Mouse (Mus musculus) intestine, embryonic 14.5 days (tissue): ENCODE measurements around the gene Soga1. TPM values are rescaled to one million over a fixed set of nuclear protein-coding genes. Genes with fewer than 3 reads are reported as not detected.

Experiments used
- ATAC-seq: fragments of 200-750 bp; cut with Nextera tagmentation; replicated peaks from 2 replicates; pipeline ENCODE4 v1.8.0; 2017; ENCODE audit warnings: low read depth, moderate number of reproducible peaks, moderate TSS enrichment, moderate library complexity; ENCODE audit not compliant: low FRiP score, low TSS enrichment
- DNase-seq: peaks from one replicate; pipeline ENCODE4 v3.0.0-alpha.2; 2018; ENCODE audit warnings: low spot score
- H3K27ac ChIP-seq: fragments of 300-500 bp; sonication (generic); 2 replicates; pipeline ENCODE4 v1.5.1; 2014; ENCODE audit warnings: low read depth, mild to moderate bottlenecking, control low read depth
- H3K27me3 ChIP-seq: fragments of 300-500 bp; sonication (generic); replicated peaks from 2 replicates; pipeline ENCODE4 v1.6.1; 2014; ENCODE audit warnings: low read length, control low read depth; ENCODE audit not compliant: control insufficient read depth, insufficient read depth
- H3K36me3 ChIP-seq: fragments of 300-500 bp; sonication (generic); 2 replicates; pipeline ENCODE4 v1.6.1; 2014; ENCODE audit warnings: low read length, control low read depth; ENCODE audit not compliant: control insufficient read depth, insufficient read depth
- H3K4me1 ChIP-seq: fragments of 300-500 bp; sonication (generic); replicated peaks from 2 replicates; pipeline ENCODE4 v1.6.1; 2014; ENCODE audit warnings: low read length, control low read depth, mixed read lengths; ENCODE audit not compliant: control insufficient read depth, insufficient read depth
- H3K4me2 ChIP-seq: fragments of 300-500 bp; sonication (generic); 2 replicates; pipeline ENCODE4 v1.6.1; 2014; ENCODE audit warnings: low read length
- H3K4me3 ChIP-seq: fragments of 300-500 bp; sonication (generic); 2 replicates; pipeline ENCODE4 v1.5.1; 2014; ENCODE audit warnings: low read depth, low read length, control low read depth, mixed read lengths
- H3K9ac ChIP-seq: fragments of 300-500 bp; sonication (generic); 2 replicates; pipeline ENCODE4 v1.6.1; 2014; ENCODE audit warnings: mild to moderate bottlenecking, low read length
- H3K9me3 ChIP-seq: fragments of 300-500 bp; sonication (generic); 2 replicates; pipeline ENCODE4 v1.6.1; 2016; ENCODE audit warnings: low read length, control low read depth; ENCODE audit not compliant: control insufficient read depth
- WGBS: fragments of 180-500 bp; shearing (Covaris S2); extraction: QIAGEN DNeasy Blood & Tissue Kit; methylation state at CpG from one replicate; pipeline ENCODE4 v1.1.7; 2014; 5-methylcytosine and 5-hydroxymethylcytosine counted together
- polyA plus RNA-seq: library from polyadenylated mRNA; unstranded; fragments of >200 nt; fragmentation: Nextera tagmentation; extraction: Ambion mirVana; gene quantifications from 2 replicates; pipeline ENCODE4 v1.2.1, GENCODE M21; 2014

Soga1 gene
- polyA plus RNA-seq, 1 experiment from 2014 or later = 4.7 TPM

GRCm38 (mm10) chr2:156990727-156991431 lies 88.2 kb downstream of the Soga1 start:
- 4% methylated on average over 16 of the region's 16 CpGs for WGBS
- H3K9me3 ChIP-seq = no peaks in the 10 kb centered on the region

GRCm38 (mm10) chr2:156987316-156987715 lies 91.7 kb downstream of the Soga1 start:
- 58% methylated on average over 3 of the region's 3 CpGs for WGBS
- ATAC-seq = no peak
- Histone ChIP-seq H3K9ac (no peak overlapping the region), H3K27me3 (no peaks in the 10 kb centered on the region), H3K4me3 (no peak overlapping the region), H3K9me3 (no peaks in the 10 kb centered on the region), H3K4me1 (peaks cover 14% of the 10 kb centered on the region), H3K36me3 (no peaks in the 10 kb centered on the region), H3K27ac (no peak overlapping the region), H3K4me2 (no peak overlapping the region)
- no peak for DNase-seq

More at GRCm38 (mm10) chr2:156990727-156991431, 88.2 kb downstream of the Soga1 start:
- Histone ChIP-seq H3K4me3 (peak overlapping the region; percentile 69), H3K9ac (peak overlapping the region; percentile 68), H3K4me2 (peak overlapping the region; percentile 97), H3K4me1 (peaks cover 9% of the 10 kb centered on the region), H3K27ac (no peak overlapping the region), H3K36me3 (peaks cover 16% of the 10 kb centered on the region), H3K27me3 (no peaks in the 10 kb centered on the region)
- DNase-seq (no peak), ATAC-seq (no peak)

GRCm38 (mm10) chr2:156982864-156983263 lies 96.2 kb downstream of the Soga1 start:
- ATAC-seq (no peak), DNase-seq (no peak)
- WGBS = 71% methylated on average over 2 of the region's 2 CpGs
- Histone ChIP-seq H3K4me1 (0 out of 2 replicates have a peak, but pooled peaks cover 5% of the 10 kb centered on the region), H3K4me2 (no peak overlapping the region), H3K9me3 (no peaks in the 10 kb centered on the region), H3K4me3 (no peak overlapping the region), H3K36me3 (no peaks in the 10 kb centered on the region), H3K27ac (no peak overlapping the region), H3K27me3 (no peaks in the 10 kb centered on the region), H3K9ac (no peak overlapping the region)

- Histone ChIP-seq H3K36me3 (no peaks in the 10 kb centered on the region), H3K9ac (no peak overlapping the region), H3K9me3 (no peaks in the 10 kb centered on the region), H3K4me1 (0 out of 2 replicates have a peak, but pooled peaks cover 5% of the 10 kb centered on the region), H3K27me3 (no peaks in the 10 kb centered on the region), H3K4me2 (no peak overlapping the region), H3K27ac (no peak overlapping the region), H3K4me3 (no peak overlapping the region)
- DNase-seq = no peak
- 82% methylated on average over 4 of the region's 4 CpGs for WGBS
- no peak for ATAC-seq
These were observed 97.8 kb downstream of the Soga1 start for GRCm38 (mm10) chr2:156981291-156981690.

GRCm38 (mm10) chr2:156980059-156980458 lies 99.0 kb downstream of the Soga1 start:
- Histone ChIP-seq H3K27ac (no peak overlapping the region), H3K4me1 (0 out of 2 replicates have a peak, but pooled peaks cover 5% of the 10 kb centered on the region), H3K9ac (no peak overlapping the region), H3K9me3 (no peaks in the 10 kb centered on the region), H3K36me3 (no peaks in the 10 kb centered on the region), H3K4me2 (no peak overlapping the region), H3K4me3 (no peak overlapping the region), H3K27me3 (no peaks in the 10 kb centered on the region)
- ATAC-seq = no peak
- no peak for DNase-seq
- WGBS = 76% methylated on average over 2 of the region's 2 CpGs

- H3K4me1 ChIP-seq = no peaks in the 10 kb centered on the region
- H3K4me3 ChIP-seq = no peak overlapping the region
- H3K27ac ChIP-seq = no peak overlapping the region
- H3K9ac ChIP-seq = no peak overlapping the region
- DNase-seq (no peak), ATAC-seq (no peak)
- no peaks in the 10 kb centered on the region for H3K9me3 ChIP-seq
- no peak overlapping the region for H3K4me2 ChIP-seq
- no peaks in the 10 kb centered on the region for H3K27me3 ChIP-seq
- H3K36me3 ChIP-seq = no peaks in the 10 kb centered on the region
These were observed 102.3 kb downstream of the Soga1 start for GRCm38 (mm10) chr2:156976711-156977110.

GRCm38 (mm10) chr2:156974967-156975366 lies 104.1 kb downstream of the Soga1 start:
- Histone ChIP-seq H3K9ac (no peak overlapping the region), H3K9me3 (no peaks in the 10 kb centered on the region), H3K27me3 (no peaks in the 10 kb centered on the region), H3K27ac (no peak overlapping the region), H3K4me3 (no peak overlapping the region), H3K36me3 (no peaks in the 10 kb centered on the region), H3K4me1 (no peaks in the 10 kb centered on the region), H3K4me2 (no peak overlapping the region)
- ATAC-seq (no peak), DNase-seq (no peak)
- WGBS = 38% methylated on average over 2 of the region's 2 CpGs

GRCm38 (mm10) chr2:156973316-156974100 lies 105.5 kb downstream of the Soga1 start:
- no peaks in the 10 kb centered on the region for H3K4me1 ChIP-seq
- DNase-seq = no peak
- H3K4me2 ChIP-seq = no peak overlapping the region
- no peak overlapping the region for H3K9ac ChIP-seq
- H3K27ac ChIP-seq = no peak overlapping the region
- no peaks in the 10 kb centered on the region for H3K36me3 ChIP-seq
- 89% methylated on average over 5 of the region's 5 CpGs for WGBS
- H3K9me3 ChIP-seq = no peaks in the 10 kb centered on the region
- no peaks in the 10 kb centered on the region for H3K27me3 ChIP-seq
- ATAC-seq = no peak
- no peak overlapping the region for H3K4me3 ChIP-seq
